Mouse (Mus musculus) macrophage (primary cell): ENCODE data around the gene Hoxb6. TPM values are rescaled to one million over a fixed set of nuclear protein-coding genes. Genes with fewer than 3 reads are reported as not detected.

Experiments
- H3K27ac ChIP-seq: fragments of 350-480 bp; formaldehyde crosslinking; 2 replicates; pipeline ENCODE4 v1.9.0; 2021
- H3K36me3 ChIP-seq: fragments of 350-480 bp; formaldehyde crosslinking; 2 replicates; pipeline ENCODE4 v1.9.0; 2021; ENCODE audit errors: inconsistent target
- H3K4me3 ChIP-seq: fragments of 350-480 bp; formaldehyde crosslinking; 2 replicates; pipeline ENCODE4 v1.9.0; 2021; ENCODE audit errors: inconsistent target
- H3K79me2 ChIP-seq: fragments of 350-480 bp; formaldehyde crosslinking; 2 replicates; pipeline ENCODE4 v1.9.0; 2021; ENCODE audit errors: inconsistent target
- WGBS: methylation state at CpG from one replicate; pipeline ENCODE4 v1.1.7; 2026; ENCODE audit warnings: inconsistent platforms; ENCODE audit not compliant: missing documents; 5-methylcytosine and 5-hydroxymethylcytosine counted together
- polyA plus RNA-seq: library from polyadenylated mRNA; stranded (reverse); fragments of 250-400 nt; gene quantifications from 3 replicates; pipeline ENCODE4 v1.2.4, GENCODE M21; 2018; ENCODE audit warnings: inconsistent platforms

The Hoxb6 gene
- polyA plus RNA-seq, 1 experiment from 2014 or later: not detected

GRCm38 (mm10) chr11:96287411-96287810 lies 4.9 kb upstream of the Hoxb6 start:
- no peaks in the 10 kb centered on the region for H3K36me3 ChIP-seq

GRCm38 (mm10) chr11:96288455-96289221 lies 3.6 kb upstream of the Hoxb6 start:
- Histone ChIP-seq H3K27ac (no peak overlapping the region), H3K36me3 (no peaks in the 10 kb centered on the region), H3K79me2 (no peaks in the 10 kb centered on the region), H3K4me3 (no peak overlapping the region)
- WGBS: 81% methylated on average over 1 of the region's 1 CpGs

More at GRCm38 (mm10) chr11:96287411-96287810, 4.9 kb upstream of the Hoxb6 start:
- Histone ChIP-seq H3K27ac (no peak overlapping the region), H3K79me2 (no peaks in the 10 kb centered on the region), H3K4me3 (no peak overlapping the region)
- 46% methylated on average over 9 of the region's 9 CpGs for WGBS

GRCm38 (mm10) chr11:96289293-96289692 lies 3.0 kb upstream of the Hoxb6 start:
- Histone ChIP-seq H3K4me3 (no peak overlapping the region), H3K36me3 (no peaks in the 10 kb centered on the region), H3K27ac (no peak overlapping the region), H3K79me2 (no peaks in the 10 kb centered on the region)
- 56% methylated on average over 15 of the region's 21 CpGs for WGBS

GRCm38 (mm10) chr11:96289837-96290236 lies 2.4 kb upstream of the Hoxb6 start:
- Histone ChIP-seq H3K27ac (no peak overlapping the region), H3K4me3 (no peak overlapping the region), H3K36me3 (no peaks in the 10 kb centered on the region), H3K79me2 (no peaks in the 10 kb centered on the region)
- WGBS: 87% methylated on average over 6 of the region's 6 CpGs

- no peak overlapping the region for H3K27ac ChIP-seq
- no peaks in the 10 kb centered on the region for H3K79me2 ChIP-seq
- WGBS: 86% methylated on average over 17 of the region's 17 CpGs
- no peak overlapping the region for H3K4me3 ChIP-seq
- no peaks in the 10 kb centered on the region for H3K36me3 ChIP-seq
Measured at GRCm38 (mm10) chr11:96290705-96291355, 1.4 kb upstream of the Hoxb6 start.

GRCm38 (mm10) chr11:96292565-96293301 lies 457 bp downstream of the Hoxb6 start:
- Histone ChIP-seq H3K4me3 (no peak overlapping the region), H3K36me3 (no peaks in the 10 kb centered on the region), H3K79me2 (no peaks in the 10 kb centered on the region), H3K27ac (no peak overlapping the region)
- 5% methylated on average over 12 of the region's 12 CpGs for WGBS

- Histone ChIP-seq H3K4me3 (no peak overlapping the region), H3K36me3 (no peaks in the 10 kb centered on the region), H3K79me2 (no peaks in the 10 kb centered on the region), H3K27ac (no peak overlapping the region)
- 5% methylated on average over 22 of the region's 22 CpGs for WGBS
Measured at GRCm38 (mm10) chr11:96293302-96293921, 1.1 kb downstream of the Hoxb6 start.

- Histone ChIP-seq H3K4me3 (no peak overlapping the region), H3K79me2 (no peaks in the 10 kb centered on the region), H3K27ac (no peak overlapping the region), H3K36me3 (no peaks in the 10 kb centered on the region)
- 2% methylated on average over 32 of the region's 32 CpGs for WGBS
Measured at GRCm38 (mm10) chr11:96294245-96295091, 2.2 kb downstream of the Hoxb6 start.

- Histone ChIP-seq H3K27ac (no peak overlapping the region), H3K79me2 (no peaks in the 10 kb centered on the region), H3K4me3 (no peak overlapping the region), H3K36me3 (no peaks in the 10 kb centered on the region)
- WGBS: 1% methylated on average over 23 of the region's 30 CpGs
Measured at GRCm38 (mm10) chr11:96295092-96295835, 3.0 kb downstream of the Hoxb6 start.

- H3K4me3 ChIP-seq: no peak overlapping the region
- WGBS: 100% methylated on average over 1 of the region's 2 CpGs
- no peaks in the 10 kb centered on the region for H3K36me3 ChIP-seq
- no peaks in the 10 kb centered on the region for H3K79me2 ChIP-seq
- no peak overlapping the region for H3K27ac ChIP-seq
Measured at GRCm38 (mm10) chr11:96296997-96297396, 4.7 kb downstream of the Hoxb6 start.

- no peak overlapping the region for H3K27ac ChIP-seq
- no peak overlapping the region for H3K4me3 ChIP-seq
- H3K79me2 ChIP-seq: no peaks in the 10 kb centered on the region
- H3K36me3 ChIP-seq: no peaks in the 10 kb centered on the region
- WGBS: 76% methylated on average over 3 of the region's 3 CpGs
Measured at GRCm38 (mm10) chr11:96297428-96297827, 5.2 kb downstream of the Hoxb6 start.

- 68% methylated on average over 10 of the region's 11 CpGs for WGBS
- Histone ChIP-seq H3K27ac (no peak overlapping the region), H3K36me3 (no peaks in the 10 kb centered on the region), H3K79me2 (no peaks in the 10 kb centered on the region), H3K4me3 (no peak overlapping the region)
Measured at GRCm38 (mm10) chr11:96297968-96298635, 5.8 kb downstream of the Hoxb6 start.
